Mouse (Mus musculus): ENCODE measurements around the gene Ly6g. TPM values are rescaled to one million over a fixed set of nuclear protein-coding genes. Genes with fewer than 3 reads are reported as not detected.
A peak's percentile ranks its signal among the peaks of the same experiment; 100 is the strongest.
"Not testable (repeated sequence)": the region's sequence is repeated elsewhere in the genome, so short reads cannot be mapped to it uniquely, and the experiment has no call there.

The Ly6g gene
- not detected for total RNA-seq (2021)

- DNase-seq: no peak
These were observed at the start of gene Ly6g for GRCm38 (mm10) chr15:75154940-75155339. TSS of gene Ly6g (plus strand) at chr15:75155240.

DNA sequence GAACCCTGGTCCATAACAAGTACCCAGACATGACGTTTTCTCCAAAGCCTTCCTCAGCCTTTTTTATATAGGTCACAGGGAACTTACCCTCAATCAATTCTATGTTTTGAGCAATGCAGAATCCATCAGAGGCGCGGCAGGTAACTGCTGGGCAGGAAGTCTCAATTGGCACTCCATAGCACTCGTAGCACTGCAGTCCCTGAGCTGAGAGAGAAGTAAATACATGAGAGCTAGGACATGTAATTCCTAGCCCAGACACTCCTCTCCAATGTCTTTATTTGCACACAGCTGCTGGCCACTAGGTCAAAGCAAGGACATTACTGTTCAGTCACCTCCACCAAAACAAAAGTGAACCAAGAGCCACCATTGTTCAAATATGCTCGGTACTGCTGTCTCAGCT is 44.6 kb upstream of the Ly6g start:
- DNase-seq: not testable (repeated sequence)

GRCm38 (mm10) chr15:75111861-75112630 is 43.0 kb upstream of the Ly6g start, which contains the start of gene Ly6c2:
TSS of gene Ly6c2 (minus strand) at chr15:75111970.
- not testable (repeated sequence) for DNase-seq

DNA sequence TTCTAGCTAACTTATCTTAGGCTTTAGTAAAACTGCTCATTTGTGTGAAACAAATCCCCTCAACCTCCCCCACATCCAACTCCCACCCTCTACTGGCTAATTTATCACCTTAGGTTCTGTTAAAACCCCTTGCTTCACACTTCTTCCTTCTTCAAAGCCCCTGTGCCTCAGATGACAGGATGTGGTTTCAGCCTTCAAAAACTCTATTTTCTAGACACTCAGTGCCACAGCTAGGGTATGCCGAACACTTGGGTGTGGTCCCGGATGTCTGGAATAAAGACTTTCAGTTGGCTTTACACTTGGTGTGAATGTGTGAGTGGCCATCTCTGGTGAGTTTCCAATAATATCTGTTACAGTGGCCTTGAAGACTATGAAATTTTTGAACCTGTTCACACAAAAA is 38.5 kb upstream of the Ly6g start:
- DNase-seq: no peak

- not testable (repeated sequence) for DNase-seq
These were observed 37.6 kb upstream of the Ly6g start for GRCm38 (mm10) chr15:75117481-75117880.

DNA sequence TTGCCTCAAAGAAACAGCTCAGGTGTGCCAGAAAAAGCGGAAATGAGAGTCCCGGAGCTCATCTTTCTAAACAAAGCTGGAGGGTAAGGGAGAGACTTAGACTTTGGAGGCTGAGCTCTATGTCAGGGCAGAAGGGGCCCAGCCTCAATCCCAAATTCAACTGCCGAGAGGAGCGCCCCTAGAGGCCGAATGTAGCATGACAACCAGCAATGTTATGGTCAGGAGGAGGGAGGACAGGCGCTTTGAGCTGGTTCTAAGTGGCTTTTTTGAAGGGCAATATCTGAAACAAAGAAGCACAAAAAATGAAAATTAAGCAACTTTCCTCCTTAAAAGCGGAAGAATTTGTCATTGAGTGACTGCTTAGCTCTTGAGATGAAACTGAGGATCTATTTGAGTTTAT is 36.3 kb upstream of the Ly6g start:
- not testable (repeated sequence) for DNase-seq

DNA sequence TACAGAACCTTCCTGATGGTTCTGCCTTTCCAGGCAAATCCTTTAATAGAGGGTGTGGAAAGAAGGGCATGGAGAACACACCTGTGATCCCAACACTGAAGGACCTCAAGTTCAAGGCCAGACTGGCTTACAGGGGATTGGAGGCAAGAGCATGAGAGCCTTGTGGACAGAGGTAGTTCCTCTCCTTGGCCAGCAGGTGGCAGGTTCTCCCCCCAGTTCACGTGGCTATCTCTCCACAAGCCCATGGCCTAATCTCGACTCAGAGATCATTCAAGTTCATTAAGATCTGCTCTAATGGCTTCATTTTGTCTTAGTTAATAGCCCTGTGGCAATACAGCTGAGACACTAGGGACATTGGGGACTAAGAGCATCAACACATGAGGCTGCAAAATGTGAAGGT is 35.0 kb upstream of the Ly6g start:
- no peak for DNase-seq

GRCm38 (mm10) chr15:75132346-75132745 is 22.7 kb upstream of the Ly6g start:
- not testable (repeated sequence) for DNase-seq

DNA sequence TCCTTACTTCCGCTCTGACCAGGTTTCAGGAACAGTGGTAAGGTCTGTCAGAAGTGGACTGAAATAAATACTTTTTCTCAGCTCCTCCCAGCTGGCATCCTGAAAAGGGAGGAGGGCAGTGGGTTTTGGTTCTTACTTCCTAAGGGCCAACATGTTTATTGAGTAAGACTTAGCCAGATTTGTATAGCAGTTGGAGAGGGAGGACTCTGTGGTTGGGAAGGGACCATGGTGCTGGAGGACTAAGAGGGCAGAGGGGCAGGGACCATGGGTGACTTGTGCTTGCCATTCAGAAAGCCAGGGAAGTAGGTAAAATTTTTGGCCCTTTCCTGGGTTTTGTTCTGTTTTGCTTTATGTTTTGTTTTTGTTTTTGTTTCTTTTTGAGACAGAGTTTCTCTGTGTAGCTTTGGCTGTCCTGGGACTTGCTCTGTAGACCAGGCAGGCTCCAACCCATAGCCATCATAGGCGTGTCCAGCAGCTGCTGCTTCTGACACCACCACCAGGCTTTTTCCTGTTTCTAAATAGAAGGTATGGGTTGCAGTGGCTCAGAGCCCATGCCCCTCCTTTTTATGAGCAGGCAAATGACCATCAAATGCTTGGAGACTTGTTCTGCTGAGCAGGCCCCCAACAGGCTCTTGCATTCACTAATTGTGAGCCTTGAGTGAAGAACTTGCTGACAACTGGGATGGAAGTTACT is 19.8 kb upstream of the Ly6g start:
- DNase-seq: not testable (repeated sequence)

DNA sequence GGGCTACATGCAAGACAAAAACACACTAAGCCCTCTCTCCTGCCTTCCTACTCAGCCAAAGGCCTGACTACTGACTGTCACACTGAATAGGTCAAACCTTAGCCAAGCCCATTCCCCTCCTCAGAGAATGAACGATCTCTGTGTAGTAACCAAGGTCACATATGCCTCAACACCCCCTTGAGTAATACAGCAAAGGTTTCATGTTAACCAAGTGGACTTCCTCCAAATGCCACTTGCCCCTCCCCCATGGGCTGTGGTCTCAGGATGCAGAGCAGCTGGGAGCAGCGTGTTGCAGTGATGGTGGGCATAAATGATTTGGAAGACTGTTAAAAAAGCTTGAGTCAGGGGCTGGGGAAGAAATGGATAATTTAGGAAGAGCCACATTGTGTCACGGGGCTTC is 17.3 kb upstream of the Ly6g start:
- not testable (repeated sequence) for DNase-seq

- DNase-seq: not testable (repeated sequence)
These were observed 13.2 kb upstream of the Ly6g start for GRCm38 (mm10) chr15:75141812-75142360.

DNA sequence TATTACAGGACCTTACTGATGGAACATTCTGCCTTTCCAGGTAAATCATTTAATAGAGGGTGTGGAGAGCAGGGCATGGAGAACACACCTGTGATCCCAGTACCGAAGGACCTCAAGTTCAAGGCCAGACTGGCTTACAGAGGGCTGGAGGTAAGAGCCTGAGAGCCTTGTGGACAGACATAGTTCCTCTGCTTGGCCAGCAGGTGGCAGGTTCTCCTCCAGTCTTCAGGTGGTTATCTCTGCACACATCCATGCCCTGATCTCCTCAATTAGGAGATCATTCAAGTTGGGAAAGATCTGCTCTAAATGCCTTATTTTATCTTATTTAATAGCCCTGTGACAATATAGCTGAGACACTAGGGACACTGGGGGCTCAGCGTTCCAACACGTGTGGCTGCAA is 11.3 kb upstream of the Ly6g start:
- DNase-seq: no peak

DNA sequence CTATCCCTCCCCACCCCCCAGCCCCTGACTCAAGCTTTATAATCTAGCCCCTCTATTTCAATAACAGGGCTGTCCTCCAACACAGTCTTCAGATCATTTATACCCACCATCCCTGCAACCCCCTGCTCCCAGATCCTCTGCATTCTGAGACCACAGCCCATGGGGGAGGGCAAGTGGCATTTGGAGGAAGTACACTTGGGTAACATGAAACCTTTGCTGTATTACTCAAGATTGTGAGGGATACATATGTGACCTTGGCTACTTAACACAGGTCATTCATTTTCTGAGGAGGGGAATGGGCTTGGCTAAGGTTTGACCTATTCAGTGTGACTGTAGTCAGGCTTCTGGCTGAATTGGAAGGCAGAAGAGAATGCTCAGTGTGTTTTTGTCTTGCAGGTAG is 2.0 kb upstream of the Ly6g start:
- no peak for DNase-seq

DNA sequence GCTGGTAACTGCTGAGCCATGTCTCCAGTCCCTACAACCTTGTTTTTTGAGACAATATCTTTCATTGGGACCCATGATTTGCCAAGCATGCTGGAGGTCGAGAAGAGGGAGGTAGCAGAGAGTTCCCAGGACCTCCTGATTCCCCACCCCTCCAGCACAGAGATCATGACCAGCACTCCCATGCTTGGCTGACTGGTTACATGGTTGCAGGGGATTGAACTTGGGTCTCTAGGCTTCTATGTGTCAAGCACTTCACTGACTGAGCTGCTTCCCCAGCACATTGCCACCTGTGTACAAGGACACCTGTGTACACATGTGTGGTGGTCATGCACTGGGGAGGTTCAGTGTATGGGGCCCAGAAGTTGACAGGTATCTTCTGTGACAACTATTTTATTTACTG is 2.6 kb downstream of the Ly6g start:
- DNase-seq: no peak

DNA sequence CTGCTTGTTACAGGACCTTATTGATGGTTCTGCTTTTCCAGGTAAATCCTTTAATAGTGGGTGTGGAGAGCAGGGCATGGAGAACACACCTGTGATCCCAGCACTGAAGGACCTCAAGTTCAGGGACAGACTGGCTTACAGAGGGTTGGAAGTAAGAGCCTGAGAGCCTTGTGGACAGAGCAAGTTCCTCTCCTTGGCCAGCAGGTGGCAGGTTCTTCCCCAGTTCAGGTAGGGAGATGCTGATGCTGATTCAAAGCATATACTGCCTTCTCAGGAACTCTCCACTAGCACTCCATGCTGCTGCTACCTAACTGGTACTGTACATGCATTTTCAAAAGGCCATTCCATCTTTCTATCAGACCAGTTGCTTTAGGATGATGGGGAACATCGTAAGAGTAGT is 20.5 kb downstream of the Ly6g start:
- peak in 1 of 2 experiments; percentile 4 for DNase-seq

GRCm38 (mm10) chr15:75186291-75186690 is 31.3 kb downstream of the Ly6g start:
- DNase-seq: no peak

DNA sequence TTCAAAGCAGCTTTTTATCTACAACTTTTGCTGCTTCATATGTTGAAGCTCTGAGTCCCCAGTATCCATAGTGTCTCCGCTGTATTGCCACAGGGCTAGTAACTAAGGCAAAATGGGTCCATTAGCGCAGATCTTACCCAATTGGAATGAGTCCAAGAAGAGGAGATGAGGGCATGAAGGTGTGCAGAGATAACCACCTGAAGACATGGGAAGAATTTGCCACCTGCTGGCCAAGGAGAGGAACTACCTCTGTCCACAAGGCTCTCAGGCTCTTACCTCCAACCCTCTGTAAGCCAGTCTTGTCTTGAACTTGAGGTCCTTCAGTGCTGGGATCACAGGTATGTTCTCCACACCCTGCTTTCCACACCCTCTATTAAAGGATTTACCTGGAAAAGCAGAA is 34.1 kb downstream of the Ly6g start:
- DNase-seq: no peak

DNA sequence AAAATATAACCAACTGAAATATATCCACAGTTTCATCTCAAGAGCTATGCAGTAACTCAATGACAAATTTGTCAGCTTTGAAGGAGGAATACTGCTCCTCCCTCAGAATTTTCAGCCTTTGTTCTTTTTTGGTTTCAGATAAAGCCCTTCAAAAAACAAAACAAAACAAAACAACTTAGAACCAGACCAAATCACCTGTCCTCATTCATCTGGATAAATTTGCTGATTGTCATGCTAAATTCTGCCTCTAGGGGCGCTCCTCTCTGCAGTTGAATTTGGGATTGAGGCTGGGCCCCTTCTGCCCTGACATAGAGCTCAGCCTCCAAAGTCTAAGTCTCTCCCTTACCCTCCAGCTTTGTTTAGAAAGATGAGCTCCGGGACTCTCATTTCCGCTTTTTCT is 35.5 kb downstream of the Ly6g start:
- not testable (repeated sequence) for DNase-seq

Other genes starting within 250 kb of the Ly6g start
- under 1 TPM in 1 of 2 experiments, not detected in 1; 0.33 TPM for gene Ly6i, start 171.8 kb upstream of the Ly6g start, total RNA-seq (2021)
- 10 to 100 TPM; 26.6 to 29.6 TPM for gene Ly6a, start 157.2 kb upstream of the Ly6g start, total RNA-seq (2021)
- 10 to 100 TPM; 59.1 to 75.8 TPM for gene Ly6c1, start 106.4 kb upstream of the Ly6g start, total RNA-seq (2021)
- 1 to 10 TPM; 2.5 to 4.0 TPM for gene Ly6c2, start 43.3 kb upstream of the Ly6g start, total RNA-seq (2021)
- gene BC025446, start 61.1 kb downstream of the Ly6g start, total RNA-seq (2021): not detected
- not detected for gene Ly6f, start 113.2 kb downstream of the Ly6g start, total RNA-seq (2021)

All from layer of hippocampus, postnatal 36 days (tissue).